Mouse (Mus musculus) ES-Bruce4 (cell line): ENCODE results near the gene Gm7544.

ENCODE experiments used
- CTCF ChIP-seq: IDR thresholded peaks from one replicate; pipeline ENCODE4 v1.8.1; 2011; ENCODE audit warnings: low read depth, low read length
- POLR2A ChIP-seq: IDR thresholded peaks from one replicate; pipeline ENCODE4 v1.8.1; 2011; ENCODE audit warnings: low read length; ENCODE audit not compliant: insufficient read depth

DNA sequence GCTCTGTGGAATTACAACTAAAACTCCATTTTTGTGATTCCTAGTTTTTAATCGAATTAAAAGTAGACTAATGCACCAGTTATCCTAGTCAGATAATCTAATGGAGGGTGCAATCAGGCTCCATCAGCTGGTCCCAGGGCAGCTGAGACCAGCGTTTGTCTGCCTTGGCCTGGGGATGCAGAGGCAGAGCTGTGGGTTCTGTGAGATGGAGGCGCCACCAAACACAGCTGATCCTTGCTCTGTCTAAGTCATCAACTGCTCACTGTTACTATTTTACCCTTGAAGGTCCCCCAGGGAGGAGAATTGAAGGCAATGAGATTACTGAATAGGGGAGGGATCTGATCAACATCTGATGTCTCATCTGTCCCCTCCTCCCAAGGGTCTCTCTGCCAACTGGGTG, 10.6 kb upstream of the Gm7544 start:
- no peak for TF ChIP-seq CTCF
- no peak for TF ChIP-seq POLR2A
